ENCODE assay signal across 24 mouse cellular contexts in genomic region chr8:53984296-53984695, GRCm38 (mm10).
A peak's percentile ranks its signal among the peaks of the same experiment; 100 is the strongest.
DNase-seq lines count a peak whose midpoint lies in the region; ATAC-seq and TF ChIP-seq lines count a peak whose summit lies in the region.
"Had no signal": no experiment of that assay in that cellular context is flagged by ENCODE, and none has a peak within 500 bp of the region (broad histone marks: within the 10 kb centered on the region; RNA-seq: fewer than 3 reads in every experiment).

No protein-coding gene starts in this region.

- H3K4me3 ChIP-seq in bone marrow macrophage, adult 2 months (ENCODE audit: insufficient read depth, low read length) = no peak overlapping the region
- H3K4me3 ChIP-seq in forebrain, embryonic 10.5 days = no peak overlapping the region
- H3K4me3 ChIP-seq: embryonic facial prominence, embryonic 10.5 days; embryonic facial prominence, embryonic 12.5 days; forebrain, embryonic 12.5 days had no signal

- TF ChIP-seq CTCF in bone marrow macrophage, adult 2 months (IDR thresholded peaks at IDR 0.05; ENCODE audit: low read depth, low read length) = no peak

- H3K36me3 ChIP-seq in forebrain, embryonic 10.5 days (replicated peaks) = no peaks in the 10 kb centered on the region
- H3K36me3 ChIP-seq: embryonic facial prominence, embryonic 10.5 days; embryonic facial prominence, embryonic 12.5 days; forebrain, embryonic 12.5 days; G1E had no signal

- peaks cover 13% of the 10 kb centered on the region for H3K4me1 ChIP-seq in bone marrow macrophage, adult 2 months (ENCODE audit: control insufficient read depth, insufficient read depth, low read length)
- H3K4me1 ChIP-seq in forebrain, embryonic 10.5 days = no peaks in the 10 kb centered on the region
- H3K4me1 ChIP-seq: embryonic facial prominence, embryonic 12.5 days; forebrain, embryonic 12.5 days had no signal

- H3K27ac ChIP-seq in bone marrow macrophage, adult 2 months (ENCODE audit: insufficient read depth, low read depth, low read length) = peak overlapping the region; percentile 53
- H3K27ac ChIP-seq in forebrain, embryonic 10.5 days = no peak overlapping the region
- H3K27ac ChIP-seq: embryonic facial prominence, embryonic 10.5 days; embryonic facial prominence, embryonic 12.5 days; forebrain, embryonic 12.5 days had no signal

- H3K9me3 ChIP-seq in forebrain, embryonic 10.5 days = no peaks in the 10 kb centered on the region
- H3K9me3 ChIP-seq: embryonic facial prominence, embryonic 10.5 days; embryonic facial prominence, embryonic 12.5 days; forebrain, embryonic 12.5 days; G1E had no signal

- 88% methylated on average over 2 of the region's 2 CpGs for WGBS in forebrain, embryonic 10.5 days

- intact Hi-C loops in left cerebral cortex, postnatal 10 days (cut with DNase I) = no loop called here

- no peak for TF ChIP-seq POLR2A in bone marrow macrophage, adult 2 months (IDR thresholded peaks at IDR 0.05; ENCODE audit: borderline replicate concordance, low read depth, low read length)

- ATAC-seq in megakaryocyte, adult 5-6 weeks (ENCODE audit: poor library complexity, severe bottlenecking) = peak; percentile 79
- 0 out of 2 replicates have a peak, but pooled peaks have one; percentile 39 for ATAC-seq in neutrophil, adult 5-6 weeks (ENCODE audit: extremely low read depth, insufficient number of reproducible peaks, low FRiP score, poor library complexity, severe bottlenecking)
- ATAC-seq: activated CD4-positive, CD25-positive, alpha-beta regulatory T cell, adult 4 months; CD4-positive, CD25-positive, alpha-beta regulatory T cell, adult 4 months; forebrain, embryonic 14.5 days; forebrain, embryonic 16.5 days; Patski had no signal

- H3K27me3 ChIP-seq in forebrain, embryonic 10.5 days (ENCODE audit: poor library complexity, severe bottlenecking) = no peaks in the 10 kb centered on the region
- H3K27me3 ChIP-seq: CH12.LX; embryonic facial prominence, embryonic 12.5 days; forebrain, embryonic 12.5 days; Patski had no signal

- DNase-seq in left cerebral cortex, postnatal 10 days (ENCODE audit: extremely low spot score in 1 of 2, low spot score in 2 of 2) = no peak
- no peak for DNase-seq in forebrain, embryonic 10.5 days (ENCODE audit: extremely low spot score, low spot score)
- no peak for DNase-seq in layer of hippocampus, postnatal 25 days (ENCODE audit: extremely low spot score in 1 of 2, low spot score in 1 of 2)
- DNase-seq: adrenal gland, postnatal 10 days; adrenal gland, postnatal 25 days; B cell, adult 2 months; cerebellum, adult 11-12 months; cerebellum, adult 2 months; cerebellum, adult 9-10 months; cerebellum, postnatal 10 days; cerebellum, postnatal 25 days had no signal
